Mouse (Mus musculus) T-cell, adult 66 days (primary cell): ENCODE results near the gene Gprin2. TPM values are rescaled to one million over a fixed set of nuclear protein-coding genes. Genes with fewer than 3 reads are reported as not detected.

Source experiments
- total RNA-seq, 2 experiments: library from RNA; stranded (reverse); gene quantifications; 3 replicates in 1 of 2; 4 replicates in 1 of 2; pipeline ENCODE4 v1.2.4; 2023

Gprin2 gene
- under 1 TPM in 1 of 2 experiments, not detected in 1; 0.06 TPM for total RNA-seq

DNA sequence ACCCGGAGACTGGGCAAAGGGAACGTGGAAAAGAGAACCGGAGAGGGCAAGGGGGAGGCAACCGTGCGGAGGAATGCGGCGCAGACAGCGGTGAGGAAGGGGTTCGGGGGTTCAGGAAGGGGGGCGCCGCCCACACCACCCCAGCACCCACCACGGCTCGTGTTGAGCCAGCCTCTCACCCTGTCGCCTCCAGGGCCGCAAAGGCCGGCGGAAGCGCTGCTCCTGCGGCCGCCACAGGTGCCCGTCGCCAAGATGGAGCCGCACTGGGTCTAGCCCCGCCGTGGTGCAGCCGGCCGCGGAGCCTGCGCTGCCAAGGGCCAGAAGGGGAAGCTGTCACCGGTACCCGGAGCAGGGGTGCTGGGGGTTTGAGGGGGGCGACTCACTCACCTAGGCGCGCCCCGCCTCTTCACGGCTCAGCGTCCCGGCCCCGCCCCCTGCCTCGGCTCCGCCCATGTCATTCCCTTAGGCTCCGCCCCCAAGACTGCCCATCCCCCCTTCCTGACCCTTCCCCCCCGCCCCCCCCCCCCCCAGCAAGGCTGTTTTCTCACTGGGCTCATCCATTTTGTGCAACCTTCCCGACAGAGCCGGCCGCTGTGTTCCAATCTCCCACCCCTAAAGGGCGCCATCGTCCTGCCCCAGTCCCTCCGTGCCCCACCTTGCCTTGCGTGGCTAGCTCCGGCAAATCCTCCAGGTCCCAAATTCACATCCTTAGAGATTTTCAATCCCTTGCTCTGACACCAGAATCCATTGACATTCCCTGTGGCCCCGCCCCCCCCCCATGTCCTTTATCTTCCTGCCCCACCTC lies at the start of gene Gprin2:
Gprin2 (minus strand) TSS at position 423 of the 805 bp plus-strand sequence.

GRCm38 (mm10) chr14:34219295-34219694 lies 17.8 kb upstream of the Gprin2 start, which contains the start of gene Syt15:
TSS of gene Syt15 (plus strand) at chr14:34219595.

GRCm38 (mm10) chr14:34152342-34152741 lies 49.1 kb downstream of the Gprin2 start, which contains the start of gene Npy4r:
TSS of gene Npy4r (minus strand) at chr14:34152489.

Other genes with a start within 250 kb of the Gprin2 start
- not detected for gene Rbp3, start 247.7 kb downstream of the Gprin2 start, total RNA-seq
- under 1 TPM; 0.12 to 0.17 TPM for gene Zfp488, start 222.9 kb downstream of the Gprin2 start, total RNA-seq
- gene Gm30083, start 186.5 kb downstream of the Gprin2 start, total RNA-seq, result not detected
- not detected for gene Gm5460, start 184.9 kb downstream of the Gprin2 start, total RNA-seq
- not detected for gene Antxrl, start 148.9 kb downstream of the Gprin2 start, total RNA-seq
- not detected for gene Anxa8, start 115.7 kb downstream of the Gprin2 start, total RNA-seq
- not detected for gene A630023A22Rik, start 98.9 kb downstream of the Gprin2 start, total RNA-seq
- not detected for gene Npy4r, start 49.2 kb downstream of the Gprin2 start, total RNA-seq
- not detected for gene Syt15, start 17.9 kb upstream of the Gprin2 start, total RNA-seq
- gene Shld2, start 108.8 kb upstream of the Gprin2 start, total RNA-seq, result 10 to 100 TPM; 19.8 to 20.7 TPM
- 100 to 1,000 TPM; 141 to 171 TPM for gene Glud1, start 109.1 kb upstream of the Gprin2 start, total RNA-seq
- not detected for gene Fam25c, start 153.8 kb upstream of the Gprin2 start, total RNA-seq
- not detected for gene Sncg, start 173.1 kb upstream of the Gprin2 start, total RNA-seq
- gene Mmrn2, start 173.8 kb upstream of the Gprin2 start, total RNA-seq, result not detected